Mouse (Mus musculus) liver, postnatal 0 days (tissue): ENCODE results near the gene Gse1.

ENCODE experiments used
- CTCF ChIP-seq: sonication (generic); IDR thresholded peaks from 2 replicates; pipeline ENCODE4 v1.5.1; 2016; ENCODE audit warnings: antibody characterized with exemption, low read depth
- EP300 ChIP-seq: IDR thresholded peaks from 2 replicates; pipeline ENCODE4 v1.6.1; 2016; ENCODE audit warnings: antibody characterized with exemption, low read depth, mild to moderate bottlenecking

DNA sequence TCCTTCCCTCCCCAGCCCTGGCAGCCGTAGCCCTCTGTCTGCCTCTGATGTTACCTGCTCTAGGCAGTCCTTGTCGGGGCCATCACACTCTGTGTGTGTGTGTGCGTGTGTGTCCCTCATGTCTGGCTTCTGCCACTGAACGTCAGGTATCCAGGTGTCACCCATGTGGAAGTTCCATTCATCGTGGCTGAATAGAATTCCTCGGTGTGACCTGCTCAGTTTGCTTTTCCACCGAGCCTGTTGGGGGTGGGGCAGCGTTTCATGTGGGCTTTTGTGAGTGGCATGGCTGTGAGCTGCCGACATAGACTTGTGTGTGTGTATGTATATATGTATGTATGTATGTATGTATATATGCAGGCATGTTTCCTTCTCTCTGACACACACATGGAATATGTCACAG lies 57.6 kb downstream of the Gse1 start:
- TF ChIP-seq CTCF = no peak
- TF ChIP-seq EP300 = no peak
